Mouse (Mus musculus) kidney, postnatal 0 days (tissue): ENCODE data around the gene Cfap58. TPM values are rescaled to one million over a fixed set of nuclear protein-coding genes. Genes with fewer than 3 reads are reported as not detected.

Experiments
- ATAC-seq: fragments of 200-750 bp; cut with Nextera tagmentation; replicated peaks from 2 replicates; pipeline ENCODE4 v1.8.0; 2017; ENCODE audit warnings: low read depth, moderate number of reproducible peaks, moderate TSS enrichment, moderate library complexity; ENCODE audit not compliant: low FRiP score
- DNase-seq: peaks from one replicate; pipeline ENCODE4 v3.0.0-alpha.2; 2016; ENCODE audit warnings: low spot score
- H3K27ac ChIP-seq: fragments of 300-500 bp; sonication (generic); 2 replicates; pipeline ENCODE4 v1.5.1; 2014; ENCODE audit warnings: mild to moderate bottlenecking
- H3K27me3 ChIP-seq: fragments of 300-500 bp; sonication (generic); 2 replicates; pipeline ENCODE4 v1.6.1; 2014; ENCODE audit warnings: low read length, mixed read lengths; ENCODE audit not compliant: insufficient read depth
- H3K36me3 ChIP-seq: fragments of 300-500 bp; sonication (generic); 2 replicates; pipeline ENCODE4 v1.6.1; 2014; ENCODE audit warnings: low read length, mixed read lengths; ENCODE audit not compliant: insufficient read depth
- H3K4me1 ChIP-seq: fragments of 300-500 bp; sonication (generic); replicated peaks from 2 replicates; pipeline ENCODE4 v1.6.1; 2014; ENCODE audit warnings: antibody characterized with exemption, low read length, mixed read lengths; ENCODE audit not compliant: insufficient read depth
- H3K4me2 ChIP-seq: fragments of 300-500 bp; sonication (generic); 2 replicates; pipeline ENCODE4 v1.6.1; 2014; ENCODE audit warnings: mild to moderate bottlenecking, low read length, moderate library complexity, mixed read lengths
- H3K4me3 ChIP-seq: fragments of 300-500 bp; sonication (generic); replicated peaks from 2 replicates; pipeline ENCODE4 v1.5.1; 2014; ENCODE audit warnings: low read depth, low read length
- H3K9ac ChIP-seq: fragments of 300-500 bp; sonication (generic); 2 replicates; pipeline ENCODE4 v1.6.1; 2014; ENCODE audit warnings: low read depth, low read length
- H3K9me3 ChIP-seq: fragments of 300-500 bp; sonication (generic); replicated peaks from 2 replicates; pipeline ENCODE4 v1.6.1; 2016; ENCODE audit warnings: low read length, inconsistent platforms, mixed read lengths
- CTCF ChIP-seq: IDR thresholded peaks from 2 replicates; pipeline ENCODE4 v1.5.1; 2016; ENCODE audit warnings: antibody characterized with exemption, low read depth, mild to moderate bottlenecking, moderate library complexity
- WGBS: fragments of 180-500 bp; shearing (Covaris S2); extraction: QIAGEN DNeasy Blood & Tissue Kit; methylation state at CpG from one replicate; pipeline ENCODE4 v1.1.7; 2014; 5-methylcytosine and 5-hydroxymethylcytosine counted together
- polyA plus RNA-seq: library from polyadenylated mRNA; unstranded; fragments of >200 nt; fragmentation: Nextera tagmentation; extraction: Ambion mirVana; gene quantifications from 2 replicates; pipeline ENCODE4 v1.2.1, GENCODE M21; 2015

The Cfap58 gene
- polyA plus RNA-seq, 1 experiment from 2014 or later: not detected

DNA sequence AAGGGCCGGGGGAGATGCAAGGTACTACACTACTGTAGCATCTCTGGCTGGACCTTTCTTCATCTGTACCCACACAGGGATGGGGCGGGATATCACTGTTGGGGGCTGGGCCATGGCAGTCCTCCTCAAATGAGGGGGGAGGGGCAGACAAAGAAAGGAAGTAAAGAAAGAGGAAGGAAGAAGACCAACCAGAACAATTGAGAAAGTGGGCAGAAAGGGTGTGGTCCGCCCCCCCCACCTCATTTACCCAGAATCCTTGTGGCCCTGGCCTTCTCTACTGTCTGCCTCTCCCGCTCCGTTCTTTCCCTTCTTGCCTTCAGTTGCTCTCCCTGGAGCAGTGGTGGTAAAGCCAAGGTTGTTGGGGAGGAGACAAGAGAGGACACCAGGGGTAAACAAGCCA lies 31.9 kb upstream of the Cfap58 start:
- no peaks in the 10 kb centered on the region for H3K27me3 ChIP-seq
- no peak overlapping the region for H3K9ac ChIP-seq
- WGBS: 83% methylated on average over 5 of the region's 5 CpGs
- no peak overlapping the region for H3K4me3 ChIP-seq
- H3K27ac ChIP-seq: no peak overlapping the region
- no peak for TF ChIP-seq CTCF
- no peak overlapping the region for H3K4me2 ChIP-seq
- no peaks in the 10 kb centered on the region for H3K36me3 ChIP-seq
- H3K9me3 ChIP-seq: no peaks in the 10 kb centered on the region
- ATAC-seq (no peak), DNase-seq (no peak)
- peaks cover 31% of the 10 kb centered on the region; the same call in 1 of the 2 replicates for H3K4me1 ChIP-seq

GRCm38 (mm10) chr19:47907596-47907995 lies 29.9 kb upstream of the Cfap58 start:
- ATAC-seq: no peak
- Histone ChIP-seq H3K4me1 (peaks cover 18% of the 10 kb centered on the region; the same call in 1 of the 2 replicates), H3K4me3 (no peak overlapping the region), H3K36me3 (no peaks in the 10 kb centered on the region), H3K9ac (no peak overlapping the region), H3K27me3 (no peaks in the 10 kb centered on the region), H3K9me3 (no peaks in the 10 kb centered on the region), H3K27ac (no peak overlapping the region), H3K4me2 (no peak overlapping the region)
- TF ChIP-seq CTCF: no peak
- 79% methylated on average over 9 of the region's 9 CpGs for WGBS
- DNase-seq: no peak

- DNase-seq: peak; percentile 28
- H3K9ac ChIP-seq: 0 out of 2 replicates have a peak overlapping the region, but pooled peaks have one; percentile 3
- 22% methylated on average over 6 of the region's 6 CpGs for WGBS
- no peak overlapping the region for H3K4me3 ChIP-seq
- H3K9me3 ChIP-seq: no peaks in the 10 kb centered on the region
- no peaks in the 10 kb centered on the region for H3K36me3 ChIP-seq
- H3K27me3 ChIP-seq: no peaks in the 10 kb centered on the region
- H3K4me2 ChIP-seq: peak overlapping the region; percentile 53; the same call in 1 of the 2 replicates
- H3K4me1 ChIP-seq: peaks cover 7% of the 10 kb centered on the region; the same call in 1 of the 2 replicates
- no peak overlapping the region for H3K27ac ChIP-seq
- TF ChIP-seq CTCF: no peak
- peak; percentile 53 for ATAC-seq
Measured at GRCm38 (mm10) chr19:47908961-47909371, 28.5 kb upstream of the Cfap58 start.

DNA sequence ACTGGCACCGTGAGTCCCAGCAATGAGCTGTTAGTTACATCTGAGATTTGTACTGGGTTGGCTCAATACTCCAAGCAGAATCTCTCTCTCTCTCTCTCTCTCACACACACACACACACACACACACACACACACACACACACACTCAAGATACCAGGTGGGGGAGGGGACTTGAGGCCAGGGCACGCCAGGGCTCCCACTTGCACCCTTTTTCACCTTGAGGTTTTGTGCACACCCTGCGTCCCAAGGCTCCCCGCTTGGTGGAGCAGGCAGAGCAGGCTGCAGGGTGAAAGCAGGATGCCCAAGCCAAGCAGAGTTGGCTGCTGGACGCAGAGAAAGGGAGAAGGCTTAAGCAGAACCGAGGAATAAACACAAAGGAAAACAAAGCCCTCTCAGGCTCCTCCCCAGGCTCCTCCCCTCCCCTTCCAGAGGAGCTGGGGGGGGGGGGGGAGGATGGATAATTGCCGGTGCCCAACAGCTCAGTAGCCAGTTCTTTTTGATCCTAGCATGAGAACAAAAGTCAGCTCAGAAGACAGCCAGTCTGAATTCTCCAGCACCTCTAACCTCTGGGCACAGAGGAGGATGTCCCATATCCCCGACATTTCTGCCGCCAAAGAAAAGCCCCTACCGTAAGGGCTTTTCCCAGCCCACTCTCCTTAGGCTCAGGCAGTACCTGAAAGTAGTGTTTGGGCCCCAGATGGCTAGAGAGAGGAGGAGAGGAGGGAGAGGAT lies 27.9 kb upstream of the Cfap58 start:
- TF ChIP-seq CTCF: no peak
- peak overlapping the region; percentile 13; the same call in 1 of the 2 replicates for H3K4me3 ChIP-seq
- H3K9ac ChIP-seq: peak overlapping the region; percentile 3
- DNase-seq (peak; percentile 72), ATAC-seq (peak; percentile 59)
- peak overlapping the region; percentile 53 for H3K4me2 ChIP-seq
- no peaks in the 10 kb centered on the region for H3K27me3 ChIP-seq
- H3K9me3 ChIP-seq: no peaks in the 10 kb centered on the region
- no peaks in the 10 kb centered on the region for H3K36me3 ChIP-seq
- WGBS: 9% methylated on average over 10 of the region's 10 CpGs
- H3K4me1 ChIP-seq: peaks cover 5% of the 10 kb centered on the region; the same call in 1 of the 2 replicates
- peak overlapping the region; percentile 71 for H3K27ac ChIP-seq

DNA sequence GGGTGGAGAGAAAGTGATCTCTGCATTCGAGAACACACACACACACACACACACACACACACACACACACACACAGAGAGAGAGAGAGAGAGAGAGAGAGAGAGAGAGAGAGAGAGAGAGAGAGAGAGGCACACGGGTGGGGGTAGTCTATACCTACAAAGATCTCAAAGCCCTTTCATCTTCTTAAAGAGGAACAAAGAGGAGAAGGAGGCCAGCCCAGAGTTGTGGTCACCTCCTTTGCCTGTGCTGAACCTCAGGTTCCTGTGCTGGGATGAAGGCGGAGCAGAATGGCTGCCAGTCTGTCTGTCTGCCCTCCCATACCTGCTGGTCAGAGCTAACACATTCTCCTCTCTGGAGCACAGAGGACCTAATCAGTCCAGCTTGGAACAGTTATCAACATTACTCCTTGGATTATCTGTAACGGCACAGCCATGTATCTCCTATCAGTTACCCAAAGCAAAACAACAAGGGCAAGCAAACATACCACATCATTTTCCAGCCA lies 27.3 kb upstream of the Cfap58 start:
- Histone ChIP-seq H3K27ac (no peak overlapping the region), H3K4me2 (peak overlapping the region; percentile 53)
- 50% methylated on average over 3 of the region's 4 CpGs for WGBS

GRCm38 (mm10) chr19:47910751-47911150 lies 26.7 kb upstream of the Cfap58 start:
- TF ChIP-seq CTCF: no peak
- no peaks in the 10 kb centered on the region for H3K36me3 ChIP-seq
- ATAC-seq (no peak), DNase-seq (no peak)
- H3K9me3 ChIP-seq: no peaks in the 10 kb centered on the region
- no peak overlapping the region for H3K4me3 ChIP-seq
- H3K4me1 ChIP-seq: peaks cover under 1% of the 10 kb centered on the region; the same call in 1 of the 2 replicates
- H3K9ac ChIP-seq: no peak overlapping the region
- whole genome bisulfite sequencing: 89% methylated on average over 4 of the region's 4 CpGs
- no peaks in the 10 kb centered on the region for H3K27me3 ChIP-seq
- H3K4me2 ChIP-seq: no peak overlapping the region
- H3K27ac ChIP-seq: no peak overlapping the region

More for the DNA sequence above, 27.3 kb upstream of the Cfap58 start:
- no peaks in the 10 kb centered on the region for H3K9me3 ChIP-seq
- H3K9ac ChIP-seq: peak overlapping the region; percentile 3; the same call in 1 of the 2 replicates
- no peak overlapping the region for H3K4me3 ChIP-seq
- DNase-seq: no peak
- H3K27me3 ChIP-seq: no peaks in the 10 kb centered on the region
- no peaks in the 10 kb centered on the region for H3K36me3 ChIP-seq
- no peak for ATAC-seq
- peaks cover 5% of the 10 kb centered on the region; the same call in 1 of the 2 replicates for H3K4me1 ChIP-seq
- TF ChIP-seq CTCF: no peak
